11 mouse cellular contexts compared by ENCODE assay signal in genomic region chr5:24821403-24821841, GRCm38 (mm10). TPM values are rescaled to one million over a fixed set of nuclear protein-coding genes. Genes with fewer than 3 reads are reported as not detected.
DNase-seq lines count a peak whose midpoint lies in the region; ATAC-seq and TF ChIP-seq lines count a peak whose summit lies in the region.
"Had no signal": no experiment of that assay in that cellular context is flagged by ENCODE, and none has a peak within 500 bp of the region (broad histone marks: within the 10 kb centered on the region; RNA-seq: fewer than 3 reads in every experiment).

No protein-coding gene starts in this region.

- peaks cover 19% of the 10 kb centered on the region for H3K36me3 ChIP-seq in liver, embryonic 13.5 days
- peaks cover 4% of the 10 kb centered on the region; the same call in 1 of the 2 replicates for H3K36me3 ChIP-seq in liver, embryonic 11.5 days (ENCODE audit: control insufficient read depth, insufficient read depth, low read length)
- peaks cover 9% of the 10 kb centered on the region; the same call in 1 of the 2 replicates for H3K36me3 ChIP-seq in forebrain, postnatal 0 days (ENCODE audit: insufficient read depth)

- no peak for TF ChIP-seq CTCF in forebrain, postnatal 0 days (IDR thresholded peaks at IDR 0.05; ENCODE audit: low read depth)

- no peaks in the 10 kb centered on the region for H3K9me3 ChIP-seq in liver, embryonic 13.5 days (replicated peaks)
- H3K9me3 ChIP-seq in liver, embryonic 11.5 days (ENCODE audit: control insufficient read depth, low read length): no peaks in the 10 kb centered on the region
- H3K9me3 ChIP-seq in forebrain, postnatal 0 days (ENCODE audit: low read length): no peaks in the 10 kb centered on the region
- H3K9me3 ChIP-seq: midbrain, embryonic 10.5 days had no signal

- ATAC-seq in liver, embryonic 13.5 days (ENCODE audit: low read depth): no peak
- ATAC-seq in liver, embryonic 11.5 days (replicated peaks; ENCODE audit: low FRiP score): no peak
- no peak for ATAC-seq in forebrain, postnatal 0 days

- no peak overlapping the region for H3K4me2 ChIP-seq in liver, embryonic 13.5 days
- H3K4me2 ChIP-seq in liver, embryonic 11.5 days: no peak overlapping the region
- H3K4me2 ChIP-seq in forebrain, postnatal 0 days (ENCODE audit: low read depth): no peak overlapping the region

- no peak overlapping the region for H3K4me3 ChIP-seq in liver, embryonic 13.5 days (replicated peaks)
- no peak overlapping the region for H3K4me3 ChIP-seq in liver, embryonic 11.5 days (ENCODE audit: low read depth, low read length)
- H3K4me3 ChIP-seq in forebrain, postnatal 0 days (ENCODE audit: low read depth, low read length): no peak overlapping the region
- H3K4me3 ChIP-seq: midbrain, embryonic 10.5 days had no signal

- 69% methylated on average over 3 of the region's 3 CpGs for WGBS in liver, embryonic 13.5 days (ENCODE audit: insufficient replicate concordance)
- WGBS in liver, embryonic 11.5 days: 72% methylated on average over 3 of the region's 3 CpGs
- 87% methylated on average over 3 of the region's 3 CpGs for WGBS in forebrain, postnatal 0 days

- no peaks in the 10 kb centered on the region for H3K27me3 ChIP-seq in liver, embryonic 13.5 days
- H3K27me3 ChIP-seq in liver, embryonic 11.5 days (replicated peaks; ENCODE audit: control insufficient read depth, insufficient read depth, low read length): no peaks in the 10 kb centered on the region
- no peaks in the 10 kb centered on the region for H3K27me3 ChIP-seq in forebrain, postnatal 0 days (ENCODE audit: insufficient read depth, low read length)

- DNase-seq in cerebellum, postnatal 25 days: peak; percentile 23 to 39
- DNase-seq in cerebellum, adult 11 months: no peak
- DNase-seq in liver, embryonic 13.5 days: no peak
- DNase-seq in liver, embryonic 11.5 days (ENCODE audit: low spot score): no peak
- peak; percentile 68 for DNase-seq in adipocyte (ENCODE audit: low spot score)
- DNase-seq in lung, postnatal 36 days: peak; percentile 44
- DNase-seq in embryo, embryonic 10.5 days (ENCODE audit: low spot score): no peak
- no peak for DNase-seq in forebrain, postnatal 0 days
- DNase-seq: kidney, postnatal 10 days; left cerebral cortex, postnatal 4 days had no signal

- 0 out of 2 replicates have a peak overlapping the region, but pooled peaks have one; percentile 6 for H3K27ac ChIP-seq in liver, embryonic 13.5 days
- no peak overlapping the region for H3K27ac ChIP-seq in liver, embryonic 11.5 days (ENCODE audit: low read depth, low read length)
- H3K27ac ChIP-seq in forebrain, postnatal 0 days (ENCODE audit: low read depth, low read length): no peak overlapping the region
- H3K27ac ChIP-seq: midbrain, embryonic 10.5 days had no signal

- H3K9ac ChIP-seq in liver, embryonic 13.5 days: no peak overlapping the region
- no peak overlapping the region for H3K9ac ChIP-seq in liver, embryonic 11.5 days (ENCODE audit: low read depth, low read length)
- H3K9ac ChIP-seq in forebrain, postnatal 0 days: no peak overlapping the region

- H3K4me1 ChIP-seq in liver, embryonic 13.5 days (replicated peaks): peaks cover 28% of the 10 kb centered on the region
- no peaks in the 10 kb centered on the region; the same call in 1 of the 2 replicates for H3K4me1 ChIP-seq in liver, embryonic 11.5 days (replicated peaks; ENCODE audit: control insufficient read depth, insufficient read depth, low read length)
- H3K4me1 ChIP-seq in forebrain, postnatal 0 days (ENCODE audit: insufficient read depth): no peaks in the 10 kb centered on the region

RNA-seq across cellular contexts. Expression of gene Rheb, which starts 21.0 kb away (rescaled TPM):
- polyA plus RNA-seq in liver, embryonic 13.5 days (2015; fragmentation: Nextera tagmentation; extraction: Ambion mirVana): 105 and 133 TPM in 2 replicates
- 168 and 169 TPM in 2 replicates for polyA plus RNA-seq in liver, embryonic 11.5 days (2014; fragmentation: Nextera tagmentation; extraction: Ambion mirVana)
- total RNA-seq in forebrain, postnatal 0 days (2014; rRNA removed): 117 and 133 TPM in 2 replicates
- polyA plus RNA-seq in forebrain, postnatal 0 days (2015; fragmentation: Nextera tagmentation; extraction: Ambion mirVana): 335 and 342 TPM in 2 replicates

Comparison
In these comparisons a context has a peak if more than half of its experiments do, and no peak if none do; other contexts are left out.
1. DNase-seq: peak in cerebellum, postnatal 25 days (2 of 2), adipocyte (single experiment) and lung, postnatal 36 days (single experiment); none in cerebellum, adult 11 months (single experiment), liver, embryonic 13.5 days (single experiment), liver, embryonic 11.5 days (single experiment), embryo, embryonic 10.5 days (single experiment) and forebrain, postnatal 0 days (single experiment).